Mouse (Mus musculus) liver, embryonic 16.5 days (tissue): ENCODE data around the gene Glb1. TPM values are rescaled to one million over a fixed set of nuclear protein-coding genes. Genes with fewer than 3 reads are reported as not detected.
A peak's percentile ranks its signal among the peaks of the same experiment; 100 is the strongest.

Experiments used
- ATAC-seq: fragments of 200-750 bp; cut with Nextera tagmentation; 2 replicates; pipeline ENCODE4 v1.8.0; 2017; ENCODE audit warnings: low read depth, mild to moderate bottlenecking, moderate number of reproducible peaks, moderate library complexity
- H3K27ac ChIP-seq: fragments of 300-500 bp; sonication (generic); 2 replicates; pipeline ENCODE4 v1.5.1; 2014; ENCODE audit warnings: mild to moderate bottlenecking, low read length
- H3K27me3 ChIP-seq: fragments of 300-500 bp; sonication (generic); 2 replicates; pipeline ENCODE4 v1.6.1; 2014; ENCODE audit warnings: low read depth, low read length, mixed read lengths; ENCODE audit not compliant: control insufficient read depth, insufficient read depth
- H3K36me3 ChIP-seq: fragments of 300-500 bp; sonication (generic); 2 replicates; pipeline ENCODE4 v1.6.1; 2014; ENCODE audit warnings: mild to moderate bottlenecking; ENCODE audit not compliant: control insufficient read depth, insufficient read depth
- H3K4me1 ChIP-seq: fragments of 300-500 bp; sonication (generic); 2 replicates; pipeline ENCODE4 v1.6.1; 2014; ENCODE audit warnings: low read depth, low read length, mixed read lengths; ENCODE audit not compliant: control insufficient read depth
- H3K4me2 ChIP-seq: fragments of 300-500 bp; sonication (generic); 2 replicates; pipeline ENCODE4 v1.6.1; 2014; ENCODE audit warnings: low read depth, low read length, mixed read lengths
- H3K4me3 ChIP-seq: fragments of 300-500 bp; sonication (generic); 2 replicates; pipeline ENCODE4 v1.5.1; 2014; ENCODE audit warnings: low read depth, mild to moderate bottlenecking, low read length
- H3K9ac ChIP-seq: fragments of 300-500 bp; sonication (generic); 2 replicates; pipeline ENCODE4 v1.6.1; 2014; ENCODE audit warnings: low read depth, low read length
- H3K9me3 ChIP-seq: fragments of 300-500 bp; sonication (generic); replicated peaks from 2 replicates; pipeline ENCODE4 v1.6.1; 2016; ENCODE audit warnings: low read length; ENCODE audit not compliant: control insufficient read depth
- WGBS: fragments of 180-500 bp; shearing (Covaris S2); extraction: QIAGEN DNeasy Blood & Tissue Kit; methylation state at CpG from one replicate; pipeline ENCODE4 v1.1.7; 2014; ENCODE audit not compliant: insufficient replicate concordance; 5-methylcytosine and 5-hydroxymethylcytosine counted together
- polyA plus RNA-seq: library from polyadenylated mRNA; unstranded; fragments of >200 nt; fragmentation: Nextera tagmentation; extraction: Ambion mirVana; gene quantifications from 2 replicates; pipeline ENCODE4 v1.2.1, GENCODE M21; 2015

Glb1 gene
- polyA plus RNA-seq, 1 experiment from 2014 or later, result 18.5 TPM

GRCm38 (mm10) chr9:114410313-114410862 lies 9.5 kb downstream of the Glb1 start:
- no peak for ATAC-seq
- Histone ChIP-seq H3K9ac (no peak overlapping the region), H3K4me2 (no peak overlapping the region), H3K9me3 (no peaks in the 10 kb centered on the region), H3K36me3 (peaks cover 16% of the 10 kb centered on the region), H3K27me3 (no peaks in the 10 kb centered on the region), H3K4me1 (no peaks in the 10 kb centered on the region), H3K4me3 (no peak overlapping the region), H3K27ac (no peak overlapping the region)
- 90% methylated on average over 11 of the region's 11 CpGs for WGBS

- no peak overlapping the region for H3K27ac ChIP-seq
- no peak for ATAC-seq
- no peaks in the 10 kb centered on the region for H3K27me3 ChIP-seq
- no peaks in the 10 kb centered on the region for H3K9me3 ChIP-seq
- no peak overlapping the region for H3K4me2 ChIP-seq
- H3K9ac ChIP-seq, result no peak overlapping the region
- H3K4me1 ChIP-seq, result no peaks in the 10 kb centered on the region
- H3K4me3 ChIP-seq, result no peak overlapping the region
- H3K36me3 ChIP-seq, result peaks cover 9% of the 10 kb centered on the region
- WGBS, result 68% methylated on average over 5 of the region's 5 CpGs
Observed at GRCm38 (mm10) chr9:114411295-114411694, 10.4 kb downstream of the Glb1 start.

GRCm38 (mm10) chr9:114412406-114412805 lies 11.5 kb downstream of the Glb1 start:
- Histone ChIP-seq H3K27ac (no peak overlapping the region), H3K4me2 (no peak overlapping the region), H3K4me3 (no peak overlapping the region), H3K9ac (no peak overlapping the region), H3K4me1 (no peaks in the 10 kb centered on the region; the same call in 1 of the 2 replicates), H3K27me3 (no peaks in the 10 kb centered on the region), H3K36me3 (peaks cover 9% of the 10 kb centered on the region), H3K9me3 (no peaks in the 10 kb centered on the region)
- no peak for ATAC-seq
- WGBS, result 72% methylated on average over 9 of the region's 9 CpGs

- Histone ChIP-seq H3K4me1 (no peaks in the 10 kb centered on the region; the same call in 1 of the 2 replicates), H3K27me3 (no peaks in the 10 kb centered on the region), H3K4me2 (no peak overlapping the region), H3K9me3 (no peaks in the 10 kb centered on the region), H3K4me3 (no peak overlapping the region), H3K9ac (no peak overlapping the region), H3K27ac (no peak overlapping the region), H3K36me3 (peaks cover 9% of the 10 kb centered on the region)
- no peak for ATAC-seq
- 71% methylated on average over 12 of the region's 12 CpGs for WGBS
Observed at GRCm38 (mm10) chr9:114413866-114414265, 13.0 kb downstream of the Glb1 start.

GRCm38 (mm10) chr9:114415701-114416100 lies 14.8 kb downstream of the Glb1 start:
- Histone ChIP-seq H3K9me3 (no peaks in the 10 kb centered on the region), H3K4me3 (no peak overlapping the region), H3K9ac (no peak overlapping the region), H3K4me2 (no peak overlapping the region), H3K27me3 (no peaks in the 10 kb centered on the region), H3K4me1 (no peaks in the 10 kb centered on the region; the same call in 1 of the 2 replicates), H3K36me3 (peaks cover under 1% of the 10 kb centered on the region), H3K27ac (no peak overlapping the region)
- no peak for ATAC-seq
- 26% methylated on average over 11 of the region's 11 CpGs for WGBS

- H3K36me3 ChIP-seq, result no peaks in the 10 kb centered on the region; the same call in 1 of the 2 replicates
- no peak overlapping the region for H3K4me3 ChIP-seq
- H3K27ac ChIP-seq, result no peak overlapping the region
- no peaks in the 10 kb centered on the region for H3K9me3 ChIP-seq
- peak; percentile 27; the same call in 1 of the 2 replicates for ATAC-seq
- H3K9ac ChIP-seq, result no peak overlapping the region
- no peak overlapping the region for H3K4me2 ChIP-seq
- H3K4me1 ChIP-seq, result no peaks in the 10 kb centered on the region; the same call in 1 of the 2 replicates
- no peaks in the 10 kb centered on the region for H3K27me3 ChIP-seq
- WGBS, result 77% methylated on average over 21 of the region's 21 CpGs
Observed at GRCm38 (mm10) chr9:114416646-114417517, 16.0 kb downstream of the Glb1 start.

GRCm38 (mm10) chr9:114418187-114418586 lies 17.3 kb downstream of the Glb1 start:
- Histone ChIP-seq H3K27me3 (no peaks in the 10 kb centered on the region), H3K4me3 (no peak overlapping the region), H3K4me2 (no peak overlapping the region), H3K36me3 (no peaks in the 10 kb centered on the region), H3K27ac (no peak overlapping the region), H3K4me1 (no peaks in the 10 kb centered on the region; the same call in 1 of the 2 replicates), H3K9ac (no peak overlapping the region), H3K9me3 (no peaks in the 10 kb centered on the region)
- WGBS, result 76% methylated on average over 7 of the region's 7 CpGs
- no peak for ATAC-seq

GRCm38 (mm10) chr9:114420443-114420842 lies 19.6 kb downstream of the Glb1 start:
- H3K9ac ChIP-seq, result no peak overlapping the region
- H3K36me3 ChIP-seq, result peaks cover 2% of the 10 kb centered on the region; the same call in 1 of the 2 replicates
- 79% methylated on average over 8 of the region's 8 CpGs for WGBS
- H3K9me3 ChIP-seq, result 0 out of 2 replicates have a peak, but pooled peaks cover under 1% of the 10 kb centered on the region
- no peaks in the 10 kb centered on the region for H3K27me3 ChIP-seq
- no peak overlapping the region for H3K4me3 ChIP-seq
- no peak overlapping the region for H3K4me2 ChIP-seq
- no peaks in the 10 kb centered on the region; the same call in 1 of the 2 replicates for H3K4me1 ChIP-seq
- no peak overlapping the region for H3K27ac ChIP-seq
- ATAC-seq, result no peak

- Histone ChIP-seq H3K27me3 (no peaks in the 10 kb centered on the region), H3K4me1 (no peaks in the 10 kb centered on the region; the same call in 1 of the 2 replicates), H3K9ac (no peak overlapping the region), H3K4me3 (no peak overlapping the region), H3K9me3 (0 out of 2 replicates have a peak, but pooled peaks cover 3% of the 10 kb centered on the region), H3K4me2 (no peak overlapping the region), H3K36me3 (peaks cover 7% of the 10 kb centered on the region; the same call in 1 of the 2 replicates), H3K27ac (no peak overlapping the region)
- 52% methylated on average over 3 of the region's 3 CpGs for WGBS
- ATAC-seq, result no peak
Observed at GRCm38 (mm10) chr9:114421045-114421444, 20.2 kb downstream of the Glb1 start.
